Mouse (Mus musculus) cerebellum, adult 8-10 months (tissue): ENCODE measurements around the gene Ehd1.

Source experiments
- DNase-seq: peaks from one replicate; pipeline ENCODE4 v3.0.0; 2022

The Ehd1 gene

GRCm38 (mm10) chr19:6261379-6261778 lies 15.1 kb upstream of the Ehd1 start:
- no peak for DNase-seq

GRCm38 (mm10) chr19:6262222-6262621 lies 14.3 kb upstream of the Ehd1 start:
- DNase-seq, result peak; percentile 88

- DNase-seq, result no peak
These were observed 13.6 kb upstream of the Ehd1 start for GRCm38 (mm10) chr19:6262839-6263433.

GRCm38 (mm10) chr19:6264200-6264599 lies 12.3 kb upstream of the Ehd1 start:
- no peak for DNase-seq

GRCm38 (mm10) chr19:6264945-6265344 lies 11.6 kb upstream of the Ehd1 start:
- DNase-seq, result no peak

GRCm38 (mm10) chr19:6265727-6266182 lies 10.8 kb upstream of the Ehd1 start:
- DNase-seq, result no peak

GRCm38 (mm10) chr19:6267306-6268169 lies 9.0 kb upstream of the Ehd1 start:
- DNase-seq, result peak; percentile 92

- peak; percentile 87 for DNase-seq
These were observed 8.4 kb upstream of the Ehd1 start for GRCm38 (mm10) chr19:6268170-6268528.

- no peak for DNase-seq
These were observed 7.8 kb upstream of the Ehd1 start for GRCm38 (mm10) chr19:6268670-6269132.

- no peak for DNase-seq
These were observed 6.6 kb upstream of the Ehd1 start for GRCm38 (mm10) chr19:6269798-6270475.

- DNase-seq, result no peak
These were observed 5.9 kb upstream of the Ehd1 start for GRCm38 (mm10) chr19:6270661-6271060.

- no peak for DNase-seq
These were observed 5.3 kb upstream of the Ehd1 start for GRCm38 (mm10) chr19:6271206-6271605.

GRCm38 (mm10) chr19:6272053-6272452 lies 4.5 kb upstream of the Ehd1 start:
- DNase-seq, result no peak

- DNase-seq, result no peak
These were observed 3.8 kb upstream of the Ehd1 start for GRCm38 (mm10) chr19:6272738-6273137.

GRCm38 (mm10) chr19:6273592-6273991 lies 2.9 kb upstream of the Ehd1 start:
- DNase-seq, result no peak

GRCm38 (mm10) chr19:6273998-6274608 lies 2.4 kb upstream of the Ehd1 start:
- DNase-seq, result no peak

GRCm38 (mm10) chr19:6275740-6276389 lies 660 bp upstream of the Ehd1 start:
- no peak for DNase-seq

- DNase-seq, result peak; percentile 58
These were observed 1.3 kb downstream of the Ehd1 start for GRCm38 (mm10) chr19:6277661-6278438.

- peak; percentile 40 for DNase-seq
These were observed 2.0 kb downstream of the Ehd1 start for GRCm38 (mm10) chr19:6278439-6279073.

GRCm38 (mm10) chr19:6279481-6280144 lies 3.1 kb downstream of the Ehd1 start:
- DNase-seq, result peak; percentile 25

GRCm38 (mm10) chr19:6280554-6280953 lies 4.0 kb downstream of the Ehd1 start:
- DNase-seq, result no peak
